Mouse (Mus musculus): ENCODE results near the gene Prcp.
"Not testable (repeated sequence)": the region's sequence is repeated elsewhere in the genome, so short reads cannot be mapped to it uniquely, and the experiment has no call there.

Gene Prcp

GRCm38 (mm10) chr7:92890618-92891230, 16.5 kb downstream of the Prcp start:
- peak; percentile 26 to 69 for DNase-seq (ENCODE audit: low spot score in 2 of 2)

GRCm38 (mm10) chr7:92893478-92893877, 19.2 kb downstream of the Prcp start:
- no peak for DNase-seq (ENCODE audit: low spot score in 2 of 2)

DNA sequence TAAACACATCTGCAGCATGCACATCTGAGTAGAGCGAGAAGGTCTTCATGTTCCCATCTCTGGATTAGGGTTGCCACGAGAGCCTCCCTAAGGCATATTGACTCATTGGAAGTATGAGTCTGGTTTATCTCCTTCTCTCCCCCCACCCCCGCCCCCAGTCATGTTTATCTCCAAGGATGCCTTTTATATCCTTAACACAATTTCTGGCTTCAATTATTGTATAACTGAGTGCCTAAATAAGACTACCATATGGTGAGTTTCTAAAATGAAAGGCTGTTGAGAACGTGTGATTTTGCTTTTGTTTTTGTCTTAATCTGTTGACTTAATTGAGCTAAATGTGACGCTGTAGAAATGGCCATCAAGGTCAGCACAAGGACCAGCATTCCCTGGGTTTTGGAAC, 21.8 kb downstream of the Prcp start:
- no peak for DNase-seq (ENCODE audit: low spot score in 2 of 2)

- DNase-seq (ENCODE audit: low spot score in 2 of 2): peak in 1 of 2 experiments; percentile 14
Measured at GRCm38 (mm10) chr7:92897021-92897420, 22.8 kb downstream of the Prcp start.

GRCm38 (mm10) chr7:92903360-92904038, 29.2 kb downstream of the Prcp start:
- peak; percentile 47 to 66 for DNase-seq (ENCODE audit: low spot score in 2 of 2)

- DNase-seq (ENCODE audit: low spot score in 2 of 2): not testable (repeated sequence)
Measured at GRCm38 (mm10) chr7:92904285-92904684, 30.0 kb downstream of the Prcp start.

- DNase-seq (ENCODE audit: low spot score in 2 of 2): no peak
Measured at GRCm38 (mm10) chr7:92920172-92920856, 46.0 kb downstream of the Prcp start.

DNA sequence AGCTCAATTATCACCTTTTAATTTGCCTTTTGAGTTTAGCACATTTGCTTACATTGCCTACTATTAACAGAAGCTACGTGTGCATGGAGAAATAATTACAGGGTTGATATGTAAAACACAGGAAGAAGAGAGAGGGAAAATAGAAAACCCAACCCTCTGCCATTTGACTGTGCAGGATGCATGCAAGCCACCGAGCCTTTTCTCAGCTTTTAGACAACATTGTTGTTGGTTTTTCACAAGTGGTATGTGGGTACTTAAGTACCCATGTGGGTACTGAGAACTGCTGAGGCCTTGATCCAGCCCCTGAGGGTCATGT, 46.5 kb downstream of the Prcp start:
- DNase-seq (ENCODE audit: low spot score in 2 of 2): no peak

GRCm38 (mm10) chr7:92932792-92933191, 58.5 kb downstream of the Prcp start:
- DNase-seq (ENCODE audit: low spot score in 2 of 2): no peak

GRCm38 (mm10) chr7:92933308-92933948, 59.2 kb downstream of the Prcp start:
- DNase-seq (ENCODE audit: low spot score in 2 of 2): peak; percentile 38 to 65

GRCm38 (mm10) chr7:92936747-92937146, 62.5 kb downstream of the Prcp start:
- no peak for DNase-seq (ENCODE audit: low spot score in 2 of 2)

- DNase-seq (ENCODE audit: low spot score in 2 of 2): no peak
Measured at GRCm38 (mm10) chr7:92937955-92938354, 63.7 kb downstream of the Prcp start.

DNA sequence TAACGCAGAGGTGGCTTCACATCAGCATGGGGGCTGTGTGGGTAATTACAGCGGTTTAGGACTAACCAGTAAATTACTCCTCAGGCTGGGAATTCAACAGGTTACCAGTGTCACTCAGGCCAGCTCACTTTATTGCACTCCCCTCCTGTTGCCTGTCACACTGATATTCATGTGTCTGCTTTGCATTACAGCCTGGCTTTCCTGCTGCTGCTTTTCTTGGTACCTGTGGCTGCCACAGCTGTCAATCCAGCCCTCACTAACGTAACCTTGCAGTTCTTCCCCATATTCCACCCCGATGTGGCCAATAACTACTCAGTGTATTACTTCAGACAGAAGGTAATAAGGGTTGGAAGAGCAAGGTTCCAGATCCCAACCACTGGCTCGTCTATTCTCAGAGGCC, 65.5 kb downstream of the Prcp start:
- no peak for DNase-seq (ENCODE audit: low spot score in 2 of 2)

- DNase-seq (ENCODE audit: low spot score in 2 of 2): peak; percentile 6 to 64
Measured at GRCm38 (mm10) chr7:92950775-92951174, 76.5 kb downstream of the Prcp start.

DNA sequence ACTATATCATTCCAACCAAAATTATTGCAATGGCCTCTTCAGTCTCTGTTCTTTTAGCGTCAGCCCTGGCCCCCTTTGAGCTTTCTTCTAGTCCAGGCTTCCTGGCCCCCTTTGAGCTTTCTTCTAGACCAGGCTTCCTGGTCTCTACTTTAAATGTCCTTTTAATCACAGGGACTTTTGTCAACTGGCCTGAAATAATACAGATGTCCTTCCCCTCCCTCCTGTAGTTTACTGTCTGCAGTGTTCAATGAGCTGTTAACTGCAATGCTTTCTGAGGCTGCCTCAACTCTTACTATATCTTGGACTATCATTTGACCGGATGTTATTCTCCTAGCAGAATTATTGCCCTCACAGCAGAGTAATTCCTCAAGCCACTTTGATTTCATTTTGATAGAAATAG, 77.9 kb downstream of the Prcp start:
- no peak for DNase-seq (ENCODE audit: low spot score in 2 of 2)

GRCm38 (mm10) chr7:92959758-92960157, 85.5 kb downstream of the Prcp start:
- DNase-seq (ENCODE audit: low spot score in 2 of 2): peak; percentile 37 to 64

GRCm38 (mm10) chr7:92961876-92962275, 87.6 kb downstream of the Prcp start:
- DNase-seq (ENCODE audit: low spot score in 2 of 2): no peak

DNA sequence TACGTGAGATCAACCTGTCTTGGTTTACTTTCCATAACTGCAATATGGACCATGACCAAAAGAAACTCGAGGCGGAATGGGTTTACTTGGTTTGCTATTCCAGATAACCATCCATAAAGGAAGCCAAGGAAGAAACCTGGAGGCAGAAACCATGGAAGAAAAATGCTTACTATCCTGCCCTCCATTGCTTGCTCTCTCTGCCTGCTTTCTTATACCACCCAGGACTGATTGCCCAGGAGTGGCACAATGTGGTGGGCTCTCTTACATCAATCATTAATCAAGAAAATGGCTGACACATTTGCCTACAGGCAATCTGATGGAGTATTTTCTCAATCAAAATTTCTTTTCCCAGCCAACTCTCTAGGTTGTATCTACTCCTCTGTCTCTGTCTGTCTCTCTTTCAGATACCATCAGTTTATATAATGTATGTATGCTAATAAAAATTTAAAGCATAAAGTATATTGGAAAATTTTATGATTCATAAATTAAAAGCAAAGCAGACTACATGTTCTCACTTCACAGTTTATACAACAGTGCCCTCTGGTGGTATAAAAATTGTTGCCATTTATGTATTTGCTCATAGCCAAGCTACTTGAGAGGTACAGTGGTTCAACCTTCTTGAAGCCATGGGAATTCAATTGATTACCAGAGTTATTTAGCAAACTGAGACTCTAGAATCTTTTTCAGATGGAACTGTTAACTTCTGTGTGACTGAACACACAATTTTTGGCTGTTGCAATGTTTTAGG, 90.7 kb downstream of the Prcp start:
- DNase-seq (ENCODE audit: low spot score in 2 of 2): peak in 1 of 2 experiments; percentile 60

GRCm38 (mm10) chr7:92967381-92968127, 93.3 kb downstream of the Prcp start:
- DNase-seq (ENCODE audit: low spot score in 2 of 2): peak in 1 of 2 experiments; percentile 31

GRCm38 (mm10) chr7:92977429-92977828, 103.2 kb downstream of the Prcp start:
- no peak for DNase-seq (ENCODE audit: low spot score in 2 of 2)

DNA sequence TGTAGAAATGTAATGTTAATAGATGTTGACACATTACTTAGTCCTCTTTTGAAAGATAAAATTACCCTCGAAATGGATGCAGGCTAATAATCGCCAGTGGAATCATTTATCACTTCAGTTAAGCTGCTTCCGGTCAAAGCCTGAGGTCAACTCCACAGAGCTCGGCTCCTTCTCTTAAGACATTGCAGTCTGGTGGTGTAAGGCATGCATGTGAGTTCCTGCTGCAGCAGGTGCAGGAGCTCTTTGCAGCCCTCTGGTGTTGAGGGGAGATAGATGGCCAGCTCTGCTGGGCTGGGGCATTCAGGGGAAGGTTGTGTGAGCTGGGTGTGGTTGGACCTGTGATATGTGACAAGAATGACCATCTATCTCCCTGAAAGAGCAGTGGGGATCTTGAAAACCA, 104.0 kb downstream of the Prcp start:
- DNase-seq (ENCODE audit: low spot score in 2 of 2): no peak

Measured in heart, adult 9 months (tissue).